Mouse (Mus musculus) heart, embryonic 10.5 days (tissue): ENCODE results near the gene Arl13b. TPM values are rescaled to one million over a fixed set of nuclear protein-coding genes. Genes with fewer than 3 reads are reported as not detected.

Source experiments
- DNase-seq: peaks from one replicate; pipeline ENCODE4 v3.0.0-alpha.2; 2017; ENCODE audit warnings: low spot score
- H3K27ac ChIP-seq: fragments of 300-500 bp; sonication (generic); 2 replicates; pipeline ENCODE4 v1.5.1; 2016; ENCODE audit warnings: mild to moderate bottlenecking
- H3K27me3 ChIP-seq: fragments of 300-500 bp; sonication (generic); 2 replicates; pipeline ENCODE4 v1.6.1; 2016; ENCODE audit warnings: mild to moderate bottlenecking; ENCODE audit not compliant: poor library complexity, insufficient read depth, severe bottlenecking
- H3K36me3 ChIP-seq: fragments of 300-500 bp; sonication (generic); 2 replicates; pipeline ENCODE4 v1.6.1; 2016; ENCODE audit warnings: mild to moderate bottlenecking, moderate library complexity
- H3K4me1 ChIP-seq: fragments of 300-500 bp; sonication (generic); 2 replicates; pipeline ENCODE4 v1.6.1; 2016; ENCODE audit warnings: mild to moderate bottlenecking
- H3K4me3 ChIP-seq: fragments of 300-500 bp; sonication (generic); 2 replicates; pipeline ENCODE4 v1.5.1; 2016; ENCODE audit warnings: mild to moderate bottlenecking, moderate library complexity
- H3K9me3 ChIP-seq: fragments of 300-500 bp; sonication (generic); 2 replicates; pipeline ENCODE4 v1.6.1; 2016; ENCODE audit warnings: mild to moderate bottlenecking, moderate library complexity
- WGBS: fragments of 180-500 bp; shearing (Covaris S2); methylation state at CpG from one replicate; pipeline ENCODE4 v1.1.7; 2016; 5-methylcytosine and 5-hydroxymethylcytosine counted together
- polyA plus RNA-seq: library from polyadenylated mRNA; unstranded; fragments of >200 nt; fragmentation: Nextera tagmentation; extraction: Ambion mirVana; gene quantifications from 2 replicates; pipeline ENCODE4 v1.2.1, GENCODE M21; 2016

Arl13b gene
- polyA plus RNA-seq, 1 experiment from 2014 or later, result 15.4 TPM

- DNase-seq, result no peak
- Histone ChIP-seq H3K27ac (no peak overlapping the region), H3K9me3 (no peaks in the 10 kb centered on the region), H3K4me1 (peaks cover under 1% of the 10 kb centered on the region; the same call in 1 of the 2 replicates), H3K4me3 (no peak overlapping the region), H3K36me3 (peaks cover 8% of the 10 kb centered on the region; the same call in 1 of the 2 replicates), H3K27me3 (no peaks in the 10 kb centered on the region)
- 91% methylated on average over 3 of the region's 3 CpGs for WGBS
Observed at GRCm38 (mm10) chr16:62804621-62805020, 42.2 kb downstream of the Arl13b start.

- peaks cover 11% of the 10 kb centered on the region; the same call in 1 of the 2 replicates for H3K36me3 ChIP-seq
- H3K27ac ChIP-seq, result no peak overlapping the region
- H3K27me3 ChIP-seq, result no peaks in the 10 kb centered on the region
- no peak for DNase-seq
- 83% methylated on average over 3 of the region's 3 CpGs for WGBS
- H3K4me1 ChIP-seq, result peaks cover 6% of the 10 kb centered on the region; the same call in 1 of the 2 replicates
- no peak overlapping the region for H3K4me3 ChIP-seq
- H3K9me3 ChIP-seq, result no peaks in the 10 kb centered on the region
Observed at GRCm38 (mm10) chr16:62799839-62800238, 47.0 kb downstream of the Arl13b start.

- WGBS, result 56% methylated on average over 4 of the region's 4 CpGs
- no peak for DNase-seq
- H3K27ac ChIP-seq, result no peak overlapping the region
- H3K27me3 ChIP-seq, result no peaks in the 10 kb centered on the region
- peaks cover 6% of the 10 kb centered on the region; the same call in 1 of the 2 replicates for H3K4me1 ChIP-seq
- peaks cover 11% of the 10 kb centered on the region; the same call in 1 of the 2 replicates for H3K36me3 ChIP-seq
- H3K4me3 ChIP-seq, result no peak overlapping the region
- no peaks in the 10 kb centered on the region for H3K9me3 ChIP-seq
Observed at GRCm38 (mm10) chr16:62799426-62799825, 47.4 kb downstream of the Arl13b start.

- no peak for DNase-seq
- H3K9me3 ChIP-seq, result no peaks in the 10 kb centered on the region
- H3K36me3 ChIP-seq, result peaks cover 11% of the 10 kb centered on the region; the same call in 1 of the 2 replicates
- H3K27me3 ChIP-seq, result no peaks in the 10 kb centered on the region
- H3K4me1 ChIP-seq, result peaks cover 6% of the 10 kb centered on the region; the same call in 1 of the 2 replicates
- WGBS, result 95% methylated on average over 3 of the region's 3 CpGs
- no peak overlapping the region for H3K27ac ChIP-seq
- H3K4me3 ChIP-seq, result no peak overlapping the region
Observed at GRCm38 (mm10) chr16:62798808-62799207, 48.0 kb downstream of the Arl13b start.

- peaks cover 6% of the 10 kb centered on the region; the same call in 1 of the 2 replicates for H3K4me1 ChIP-seq
- 80% methylated on average over 1 of the region's 1 CpGs for WGBS
- no peaks in the 10 kb centered on the region for H3K9me3 ChIP-seq
- no peak for DNase-seq
- H3K36me3 ChIP-seq, result peaks cover 7% of the 10 kb centered on the region; the same call in 1 of the 2 replicates
- no peak overlapping the region for H3K27ac ChIP-seq
- H3K4me3 ChIP-seq, result no peak overlapping the region
- H3K27me3 ChIP-seq, result no peaks in the 10 kb centered on the region
Observed at GRCm38 (mm10) chr16:62796608-62797007, 50.2 kb downstream of the Arl13b start.

GRCm38 (mm10) chr16:62786621-62787331 is 60.1 kb downstream of the Arl13b start, which contains the start of gene Nsun3:
TSS of gene Nsun3 (minus strand) at chr16:62786818.
- H3K4me1 ChIP-seq, result peaks cover 6% of the 10 kb centered on the region; the same call in 1 of the 2 replicates
- H3K9me3 ChIP-seq, result no peaks in the 10 kb centered on the region
- H3K27me3 ChIP-seq, result no peaks in the 10 kb centered on the region
- WGBS, result 2% methylated on average over 41 of the region's 41 CpGs
- H3K27ac ChIP-seq, result peak within 1 kb of the TSS; percentile 95
- DNase-seq, result peak; percentile 98
- H3K4me3 ChIP-seq, result peak within 1 kb of the TSS; percentile 79
- H3K36me3 ChIP-seq, result peaks cover 3% of the 10 kb centered on the region; the same call in 1 of the 2 replicates

- Histone ChIP-seq H3K4me3 (no peak overlapping the region), H3K27me3 (no peaks in the 10 kb centered on the region), H3K9me3 (no peaks in the 10 kb centered on the region), H3K36me3 (peaks cover 3% of the 10 kb centered on the region; the same call in 1 of the 2 replicates), H3K4me1 (peaks cover 6% of the 10 kb centered on the region; the same call in 1 of the 2 replicates), H3K27ac (no peak overlapping the region)
- 59% methylated on average over 5 of the region's 5 CpGs for WGBS
- DNase-seq, result no peak
Observed at GRCm38 (mm10) chr16:62782229-62782628, 64.6 kb downstream of the Arl13b start.

GRCm38 (mm10) chr16:62778282-62778681 is 68.6 kb downstream of the Arl13b start:
- no peaks in the 10 kb centered on the region for H3K27me3 ChIP-seq
- WGBS, result 82% methylated on average over 10 of the region's 10 CpGs
- H3K4me3 ChIP-seq, result no peak overlapping the region
- no peak overlapping the region for H3K27ac ChIP-seq
- H3K36me3 ChIP-seq, result peaks cover 8% of the 10 kb centered on the region
- DNase-seq, result no peak
- no peaks in the 10 kb centered on the region for H3K4me1 ChIP-seq
- H3K9me3 ChIP-seq, result no peaks in the 10 kb centered on the region

- Histone ChIP-seq H3K27me3 (no peaks in the 10 kb centered on the region), H3K4me3 (no peak overlapping the region), H3K27ac (no peak overlapping the region), H3K9me3 (no peaks in the 10 kb centered on the region), H3K36me3 (peaks cover 7% of the 10 kb centered on the region; the same call in 1 of the 2 replicates), H3K4me1 (no peaks in the 10 kb centered on the region)
- WGBS, result 85% methylated on average over 11 of the region's 11 CpGs
- DNase-seq, result no peak
Observed at GRCm38 (mm10) chr16:62776034-62776433, 70.8 kb downstream of the Arl13b start.

- no peak for DNase-seq
- no peaks in the 10 kb centered on the region for H3K9me3 ChIP-seq
- H3K4me3 ChIP-seq, result no peak overlapping the region
- peaks cover 9% of the 10 kb centered on the region; the same call in 1 of the 2 replicates for H3K36me3 ChIP-seq
- WGBS, result 75% methylated on average over 4 of the region's 4 CpGs
- H3K27ac ChIP-seq, result no peak overlapping the region
- no peaks in the 10 kb centered on the region for H3K27me3 ChIP-seq
- no peaks in the 10 kb centered on the region for H3K4me1 ChIP-seq
Observed at GRCm38 (mm10) chr16:62773462-62773861, 73.4 kb downstream of the Arl13b start.

- H3K9me3 ChIP-seq, result 0 out of 2 replicates have a peak, but pooled peaks cover 2% of the 10 kb centered on the region
- H3K4me3 ChIP-seq, result no peak overlapping the region
- H3K27ac ChIP-seq, result no peak overlapping the region
- WGBS, result 87% methylated on average over 2 of the region's 2 CpGs
- no peaks in the 10 kb centered on the region for H3K27me3 ChIP-seq
- DNase-seq, result no peak
- H3K4me1 ChIP-seq, result no peaks in the 10 kb centered on the region
- peaks cover 7% of the 10 kb centered on the region; the same call in 1 of the 2 replicates for H3K36me3 ChIP-seq
Observed at GRCm38 (mm10) chr16:62758340-62758739, 88.5 kb downstream of the Arl13b start.

GRCm38 (mm10) chr16:62755307-62755706 is 91.5 kb downstream of the Arl13b start:
- Histone ChIP-seq H3K4me3 (no peak overlapping the region), H3K27ac (no peak overlapping the region), H3K27me3 (no peaks in the 10 kb centered on the region), H3K4me1 (no peaks in the 10 kb centered on the region), H3K36me3 (peaks cover 7% of the 10 kb centered on the region; the same call in 1 of the 2 replicates), H3K9me3 (0 out of 2 replicates have a peak, but pooled peaks cover 2% of the 10 kb centered on the region)
- DNase-seq, result no peak
- 78% methylated on average over 6 of the region's 6 CpGs for WGBS

- Histone ChIP-seq H3K36me3 (peaks cover 4% of the 10 kb centered on the region; the same call in 1 of the 2 replicates), H3K4me1 (no peaks in the 10 kb centered on the region), H3K27ac (no peak overlapping the region), H3K4me3 (no peak overlapping the region), H3K9me3 (0 out of 2 replicates have a peak, but pooled peaks cover 2% of the 10 kb centered on the region), H3K27me3 (no peaks in the 10 kb centered on the region)
- WGBS, result 92% methylated on average over 1 of the region's 1 CpGs
- DNase-seq, result no peak
Observed at GRCm38 (mm10) chr16:62753597-62753996, 93.2 kb downstream of the Arl13b start.
